Mouse (Mus musculus) kidney, embryonic 14.5 days (tissue): ENCODE data around the gene Kif5c. TPM values are rescaled to one million over a fixed set of nuclear protein-coding genes. Genes with fewer than 3 reads are reported as not detected.
A peak's percentile ranks its signal among the peaks of the same experiment; 100 is the strongest.

Experiments used
- ATAC-seq: fragments of 200-750 bp; cut with Nextera tagmentation; 2 replicates; pipeline ENCODE4 v1.8.0; 2017; ENCODE audit warnings: moderate number of reproducible peaks, mild to moderate bottlenecking, moderate TSS enrichment, moderate library complexity; ENCODE audit not compliant: low FRiP score, low TSS enrichment
- H3K27ac ChIP-seq: fragments of 300-500 bp; sonication (generic); 2 replicates; pipeline ENCODE4 v1.5.1; 2014; ENCODE audit warnings: low read depth, mild to moderate bottlenecking, low read length, moderate library complexity, mixed read lengths
- H3K27me3 ChIP-seq: fragments of 300-500 bp; sonication (generic); 2 replicates; pipeline ENCODE4 v1.6.1; 2014; ENCODE audit warnings: mild to moderate bottlenecking, low read length; ENCODE audit not compliant: control insufficient read depth, insufficient read depth
- H3K36me3 ChIP-seq: fragments of 300-500 bp; sonication (generic); 2 replicates; pipeline ENCODE4 v1.6.1; 2014; ENCODE audit warnings: low read length, mixed read lengths; ENCODE audit not compliant: control insufficient read depth, insufficient read depth
- H3K4me1 ChIP-seq: fragments of 300-500 bp; sonication (generic); 2 replicates; pipeline ENCODE4 v1.6.1; 2014; ENCODE audit warnings: low read length, mixed read lengths; ENCODE audit not compliant: control insufficient read depth, insufficient read depth
- H3K4me2 ChIP-seq: fragments of 300-500 bp; sonication (generic); replicated peaks from 2 replicates; pipeline ENCODE4 v1.6.1; 2014; ENCODE audit warnings: low read depth, mild to moderate bottlenecking, low read length
- H3K4me3 ChIP-seq: fragments of 300-500 bp; sonication (generic); 2 replicates; pipeline ENCODE4 v1.5.1; 2014; ENCODE audit warnings: mild to moderate bottlenecking, low read length
- H3K9ac ChIP-seq: fragments of 300-500 bp; sonication (generic); 2 replicates; pipeline ENCODE4 v1.6.1; 2014; ENCODE audit warnings: low read depth, mild to moderate bottlenecking, low read length, moderate library complexity
- H3K9me3 ChIP-seq: fragments of 300-500 bp; sonication (generic); 2 replicates; pipeline ENCODE4 v1.6.1; 2016; ENCODE audit warnings: low read length; ENCODE audit not compliant: control insufficient read depth
- WGBS: fragments of 180-500 bp; shearing (Covaris S2); extraction: QIAGEN DNeasy Blood & Tissue Kit; methylation state at CpG from one replicate; pipeline ENCODE4 v1.1.7; 2014; 5-methylcytosine and 5-hydroxymethylcytosine counted together
- polyA plus RNA-seq: library from polyadenylated mRNA; unstranded; fragments of >200 nt; fragmentation: Nextera tagmentation; extraction: Ambion mirVana; gene quantifications from 2 replicates; pipeline ENCODE4 v1.2.1, GENCODE M21; 2014

Gene Kif5c
- polyA plus RNA-seq, 1 experiment from 2014 or later: 6.6 TPM

DNA sequence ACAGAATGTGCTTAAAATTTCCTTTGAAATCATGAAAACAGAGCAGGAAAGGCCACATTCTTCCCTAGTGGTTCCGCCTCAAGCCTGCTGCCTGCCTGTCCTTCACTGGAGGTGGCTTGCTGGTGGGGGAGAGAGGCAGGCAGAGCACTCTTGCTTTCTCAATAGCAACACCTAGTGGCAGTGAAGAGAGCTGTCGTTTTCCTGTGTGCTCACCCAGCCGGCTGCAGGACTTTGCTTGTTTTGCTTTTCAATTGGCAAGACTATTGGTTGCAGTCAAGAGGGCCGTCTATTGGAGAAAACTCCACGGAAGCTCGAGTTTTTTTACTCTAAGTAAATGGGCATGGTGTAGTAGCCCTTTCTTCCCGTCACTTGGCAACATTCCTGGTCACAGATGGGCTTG is 108.1 kb downstream of the Kif5c start:
- H3K4me1 ChIP-seq: no peaks in the 10 kb centered on the region; the same call in 1 of the 2 replicates
- no peak overlapping the region for H3K9ac ChIP-seq
- H3K4me2 ChIP-seq: no peak overlapping the region
- H3K27me3 ChIP-seq: no peaks in the 10 kb centered on the region
- 15% methylated on average over 7 of the region's 7 CpGs for WGBS
- H3K27ac ChIP-seq: no peak overlapping the region
- ATAC-seq: peak; percentile 79
- no peaks in the 10 kb centered on the region; the same call in 1 of the 2 replicates for H3K36me3 ChIP-seq
- H3K4me3 ChIP-seq: no peak overlapping the region
- H3K9me3 ChIP-seq: no peaks in the 10 kb centered on the region

DNA sequence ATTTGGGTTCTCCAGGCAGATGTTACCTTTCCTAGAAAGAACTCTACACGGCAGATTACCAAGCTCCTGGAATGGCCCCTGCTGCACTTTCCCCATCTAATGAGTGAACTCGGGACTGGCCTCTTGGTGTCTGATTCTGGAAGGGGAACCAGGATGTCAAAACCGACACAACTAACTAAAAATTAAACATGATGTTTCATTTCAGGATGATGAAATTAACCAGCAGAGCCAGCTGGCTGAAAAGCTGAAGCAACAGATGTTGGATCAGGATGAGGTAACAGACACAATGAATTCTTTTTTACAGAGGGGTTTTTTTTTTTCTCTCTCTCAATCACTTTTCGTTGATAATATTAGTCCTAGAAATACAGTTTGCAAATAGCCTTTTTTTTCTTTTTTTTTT is 108.6 kb downstream of the Kif5c start:
- Histone ChIP-seq H3K36me3 (no peaks in the 10 kb centered on the region; the same call in 1 of the 2 replicates), H3K27me3 (no peaks in the 10 kb centered on the region), H3K4me1 (peaks cover 3% of the 10 kb centered on the region; the same call in 1 of the 2 replicates), H3K27ac (no peak overlapping the region), H3K4me2 (no peak overlapping the region), H3K9ac (no peak overlapping the region), H3K9me3 (no peaks in the 10 kb centered on the region), H3K4me3 (no peak overlapping the region)
- 80% methylated on average over 4 of the region's 4 CpGs for WGBS
- ATAC-seq: no peak

DNA sequence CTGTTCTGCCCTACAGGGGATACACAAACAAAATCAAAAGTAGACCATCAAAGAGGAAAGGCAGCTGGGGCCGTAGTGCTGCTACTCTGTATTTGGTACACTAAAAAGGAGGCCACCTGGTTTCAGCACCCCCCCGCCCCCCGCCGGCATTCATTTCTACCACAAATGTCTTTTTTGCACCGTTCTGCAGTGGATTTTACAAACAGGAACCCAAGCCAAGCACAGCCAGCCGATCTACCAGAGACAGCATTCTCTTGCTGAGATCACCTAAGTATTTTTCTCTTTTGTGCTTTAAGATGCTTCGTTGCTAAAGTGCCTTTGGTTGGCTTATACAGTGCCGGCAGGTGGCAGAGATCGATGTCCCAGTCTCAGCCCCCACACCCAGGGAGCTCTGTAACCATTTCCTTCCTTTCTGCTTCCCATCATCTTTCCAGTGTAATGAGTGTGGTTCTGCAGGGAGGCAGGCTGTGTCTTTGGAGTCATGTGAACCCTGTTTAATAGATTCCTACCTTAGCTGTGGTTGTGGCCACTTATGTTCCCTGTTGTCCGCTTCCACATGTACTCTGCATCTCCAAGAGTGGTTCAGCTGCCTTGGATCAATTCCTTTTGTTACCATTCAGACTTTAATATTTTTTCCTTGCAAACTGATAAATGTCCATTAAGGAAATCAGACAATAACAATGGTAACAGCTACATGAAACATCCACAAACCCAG is 110.0 kb downstream of the Kif5c start:
- H3K4me3 ChIP-seq: no peak overlapping the region
- no peak overlapping the region for H3K27ac ChIP-seq
- H3K4me1 ChIP-seq: 0 out of 2 replicates have a peak, but pooled peaks cover 13% of the 10 kb centered on the region
- H3K36me3 ChIP-seq: no peaks in the 10 kb centered on the region
- H3K27me3 ChIP-seq: no peaks in the 10 kb centered on the region
- H3K9ac ChIP-seq: no peak overlapping the region
- H3K9me3 ChIP-seq: no peaks in the 10 kb centered on the region
- 84% methylated on average over 10 of the region's 10 CpGs for WGBS
- H3K4me2 ChIP-seq: no peak overlapping the region
- no peak for ATAC-seq

DNA sequence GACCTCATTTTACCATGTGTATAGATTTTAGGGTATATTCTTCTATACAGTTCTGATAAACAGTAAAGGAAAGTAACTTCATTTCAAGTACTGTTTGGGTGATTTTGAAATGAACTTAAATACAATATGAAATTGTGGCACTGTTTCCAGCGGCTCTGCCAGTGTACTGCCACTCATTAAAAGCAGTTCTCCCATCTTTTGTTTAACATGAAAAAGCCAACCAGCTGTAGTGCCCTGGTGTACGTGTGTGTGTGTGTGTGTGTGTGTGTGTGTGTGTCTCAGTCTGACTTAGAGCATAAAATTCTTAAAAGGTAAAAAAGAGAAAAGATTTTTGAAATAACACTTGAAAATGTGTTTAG is 110.5 kb downstream of the Kif5c start:
- 76% methylated on average over 2 of the region's 2 CpGs for WGBS
- Histone ChIP-seq H3K4me2 (no peak overlapping the region), H3K27ac (no peak overlapping the region), H3K27me3 (no peaks in the 10 kb centered on the region), H3K9ac (no peak overlapping the region), H3K9me3 (no peaks in the 10 kb centered on the region), H3K4me1 (0 out of 2 replicates have a peak, but pooled peaks cover 13% of the 10 kb centered on the region), H3K4me3 (no peak overlapping the region), H3K36me3 (no peaks in the 10 kb centered on the region)
- no peak for ATAC-seq

DNA sequence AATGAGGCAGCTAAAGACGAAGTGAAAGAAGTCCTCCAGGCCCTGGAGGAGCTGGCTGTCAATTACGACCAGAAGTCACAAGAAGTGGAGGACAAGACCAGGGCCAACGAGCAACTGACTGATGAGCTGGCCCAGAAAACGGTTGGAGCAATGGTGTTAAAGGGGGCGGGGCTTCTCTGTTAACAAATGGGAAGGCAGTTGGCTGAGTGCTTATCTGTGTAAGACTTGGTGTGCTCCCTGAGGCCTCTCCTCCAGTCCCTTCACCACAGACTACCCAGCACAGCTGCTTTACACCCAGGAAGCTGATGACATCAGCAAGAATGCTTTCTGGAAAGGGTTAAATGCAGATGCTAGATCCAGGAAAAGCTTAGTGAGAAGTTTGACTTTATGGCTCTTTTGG is 111.1 kb downstream of the Kif5c start:
- Histone ChIP-seq H3K9me3 (no peaks in the 10 kb centered on the region), H3K27me3 (no peaks in the 10 kb centered on the region), H3K4me2 (no peak overlapping the region), H3K4me3 (no peak overlapping the region), H3K4me1 (0 out of 2 replicates have a peak, but pooled peaks cover 13% of the 10 kb centered on the region), H3K36me3 (no peaks in the 10 kb centered on the region), H3K9ac (no peak overlapping the region), H3K27ac (no peak overlapping the region)
- WGBS: 28% methylated on average over 5 of the region's 5 CpGs
- ATAC-seq: no peak

DNA sequence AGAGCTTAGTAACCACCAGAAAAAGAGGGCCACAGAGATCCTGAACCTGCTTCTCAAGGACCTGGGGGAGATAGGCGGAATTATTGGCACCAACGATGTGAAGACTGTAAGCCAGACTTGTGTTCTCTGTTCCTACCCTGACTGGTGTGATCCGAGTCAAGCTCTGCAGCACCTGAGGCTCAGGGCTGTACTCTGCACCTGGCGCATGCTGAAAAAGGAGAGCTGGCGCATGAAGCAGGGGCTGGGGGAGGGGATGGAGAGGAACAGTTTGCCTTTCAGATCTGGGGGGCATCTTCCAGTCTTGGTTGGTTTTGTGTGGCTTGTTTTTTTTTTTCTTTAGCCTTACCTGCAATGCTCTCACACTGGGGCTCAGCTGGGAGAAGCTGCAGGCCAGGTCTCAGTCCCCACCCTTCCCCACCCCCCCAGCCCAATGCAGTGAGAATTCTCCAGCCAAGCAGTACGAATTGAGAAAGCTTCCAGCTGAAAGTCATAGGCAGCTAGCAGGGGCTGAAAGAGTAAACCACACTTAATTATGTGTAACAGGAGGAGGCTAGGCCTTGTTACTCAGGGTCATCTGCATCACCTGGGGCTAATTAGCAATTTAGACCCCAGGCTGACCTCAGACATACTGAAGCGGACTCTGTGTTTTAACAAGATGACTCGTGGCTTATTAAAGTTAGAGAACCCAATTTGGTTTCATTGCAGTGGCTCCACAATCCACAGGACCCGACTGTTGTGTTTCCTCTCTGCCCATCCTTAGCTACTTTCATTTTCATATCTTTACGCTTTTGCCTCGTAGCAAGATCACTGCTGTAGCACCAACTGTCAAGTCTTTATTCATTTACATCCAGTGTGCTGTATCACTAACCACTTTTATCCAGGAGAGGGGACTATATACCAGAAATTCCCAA is 113.9 kb downstream of the Kif5c start:
- H3K27ac ChIP-seq: peak overlapping the region; percentile 73
- ATAC-seq: peak; percentile 57
- H3K4me2 ChIP-seq: no peak overlapping the region
- H3K36me3 ChIP-seq: peaks cover 4% of the 10 kb centered on the region; the same call in 1 of the 2 replicates
- 0 out of 2 replicates have a peak, but pooled peaks cover 13% of the 10 kb centered on the region for H3K4me1 ChIP-seq
- no peaks in the 10 kb centered on the region for H3K9me3 ChIP-seq
- no peak overlapping the region for H3K4me3 ChIP-seq
- no peaks in the 10 kb centered on the region for H3K27me3 ChIP-seq
- 37% methylated on average over 11 of the region's 11 CpGs for WGBS
- H3K9ac ChIP-seq: no peak overlapping the region

DNA sequence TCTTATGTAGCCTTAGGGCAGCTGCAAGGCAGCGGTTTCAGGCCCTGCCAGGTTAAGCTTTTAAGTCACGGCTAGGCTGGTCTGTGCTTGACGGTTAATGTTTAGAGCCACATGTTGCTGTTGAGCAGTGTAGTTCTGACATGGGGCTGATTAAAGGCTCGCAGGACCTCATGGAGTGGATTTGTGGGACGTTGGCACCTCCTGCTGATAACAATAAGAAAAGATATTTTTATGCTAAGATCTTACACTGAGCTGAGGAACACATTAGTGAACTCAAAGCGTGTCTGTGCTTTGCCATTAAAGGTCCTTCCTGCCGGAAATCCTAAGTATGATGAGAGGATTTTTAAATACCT is 114.5 kb downstream of the Kif5c start:
- Histone ChIP-seq H3K4me2 (no peak overlapping the region), H3K27me3 (no peaks in the 10 kb centered on the region), H3K4me3 (no peak overlapping the region), H3K27ac (peak overlapping the region; percentile 73), H3K9ac (no peak overlapping the region), H3K36me3 (peaks cover 4% of the 10 kb centered on the region; the same call in 1 of the 2 replicates), H3K9me3 (no peaks in the 10 kb centered on the region), H3K4me1 (0 out of 2 replicates have a peak, but pooled peaks cover 13% of the 10 kb centered on the region)
- 43% methylated on average over 7 of the region's 7 CpGs for WGBS
- peak; percentile 51; the same call in 1 of the 2 replicates for ATAC-seq

DNA sequence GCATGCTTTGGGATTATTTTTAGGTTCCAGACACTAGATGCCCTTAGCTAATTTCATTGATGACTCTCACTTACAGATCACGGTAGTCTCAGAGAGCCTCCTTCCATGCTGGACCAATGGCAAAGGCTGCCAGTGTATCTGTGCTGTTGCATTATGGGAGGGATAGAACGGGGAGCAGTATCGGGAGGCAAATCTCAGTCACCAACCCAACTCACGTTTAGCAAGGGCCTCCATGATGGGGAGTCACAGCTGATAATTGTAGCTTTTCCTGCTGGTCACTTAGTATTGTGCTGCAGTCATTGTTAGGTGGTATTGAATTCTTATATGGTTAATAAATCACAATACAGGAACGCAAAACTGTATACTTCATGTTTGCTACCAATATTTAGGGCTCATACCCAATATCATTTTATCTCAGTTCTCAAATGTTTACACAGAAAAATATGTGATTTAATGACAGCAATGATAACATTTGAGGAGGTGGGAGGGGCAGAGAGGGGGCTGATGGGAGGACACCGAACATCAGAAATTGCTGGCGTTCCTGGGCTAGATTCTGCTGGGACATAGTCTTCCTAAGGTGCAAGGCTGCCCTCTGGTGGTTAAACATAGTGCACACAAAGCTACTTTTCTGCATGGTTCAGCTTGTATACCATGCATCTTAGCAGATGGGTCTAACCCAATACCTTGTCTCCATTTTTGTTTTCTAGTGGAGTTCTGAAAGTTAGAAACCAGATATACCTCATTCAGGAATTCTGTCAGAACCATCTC is 115.1 kb downstream of the Kif5c start:
- H3K27me3 ChIP-seq: no peaks in the 10 kb centered on the region
- H3K9ac ChIP-seq: no peak overlapping the region
- H3K4me2 ChIP-seq: no peak overlapping the region
- H3K4me1 ChIP-seq: 0 out of 2 replicates have a peak, but pooled peaks cover 13% of the 10 kb centered on the region
- 48% methylated on average over 7 of the region's 7 CpGs for WGBS
- peak overlapping the region; percentile 73; the same call in 1 of the 2 replicates for H3K27ac ChIP-seq
- ATAC-seq: peak; percentile 44; the same call in 1 of the 2 replicates
- no peak overlapping the region for H3K4me3 ChIP-seq
- no peaks in the 10 kb centered on the region for H3K9me3 ChIP-seq
- H3K36me3 ChIP-seq: peaks cover 4% of the 10 kb centered on the region; the same call in 1 of the 2 replicates
